Mouse (Mus musculus) CH12.LX (cell line): ENCODE data around the gene Tbc1d16.

Experiments used
- CHD1 ChIP-seq: IDR thresholded peaks from 2 replicates; pipeline ENCODE4 v1.6.1; 2012; ENCODE audit warnings: low read depth, low read length, improper control_type of control experiment, inconsistent platforms
- CTCF ChIP-seq, 2 experiments: IDR thresholded peaks in 1 of 2; conservative IDR thresholded peaks in 1 of 2; 2 replicates each; pipeline ENCODE4 v1.5.1; 2011 to 2012; ENCODE audit warnings: low read depth in 2 of 2, low read length in 2 of 2, improper control_type of control experiment in 1 of 2, inconsistent platforms in 1 of 2, mild to moderate bottlenecking in 1 of 2, moderate library complexity in 1 of 2
- E2F4 ChIP-seq: IDR thresholded peaks from 2 replicates; pipeline ENCODE4 v1.6.1; 2011; ENCODE audit warnings: low read depth, low read length, improper control_type of control experiment; ENCODE audit not compliant: insufficient replicate concordance
- EP300 ChIP-seq: IDR thresholded peaks from 2 replicates; pipeline ENCODE4 v1.6.1; 2011; ENCODE audit warnings: low read length, improper control_type of control experiment
- HCFC1 ChIP-seq: IDR thresholded peaks from 2 replicates; pipeline ENCODE4 v1.6.1; 2012; ENCODE audit warnings: low read depth, mild to moderate bottlenecking, inconsistent platforms, low read length, improper control_type of control experiment
- IRF4 ChIP-seq: IDR thresholded peaks from 2 replicates; pipeline ENCODE4 v1.6.1; 2014; ENCODE audit warnings: low read depth, mild to moderate bottlenecking, inconsistent platforms, low read length, improper control_type of control experiment
- MAZ ChIP-seq: IDR thresholded peaks from 2 replicates; pipeline ENCODE4 v1.6.1; 2012; ENCODE audit warnings: low read depth, mild to moderate bottlenecking, inconsistent platforms, low read length, improper control_type of control experiment, moderate library complexity
- POLR2A ChIP-seq: IDR thresholded peaks from 2 replicates; pipeline ENCODE4 v1.6.1; 2011; ENCODE audit warnings: low read depth, mild to moderate bottlenecking, improper control_type of control experiment, low read length
- POLR2AphosphoS2 ChIP-seq: IDR thresholded peaks from 2 replicates; pipeline ENCODE4 v1.6.1; 2011; ENCODE audit warnings: low read depth, low read length, improper control_type of control experiment
- RAD21 ChIP-seq: IDR thresholded peaks from 2 replicates; pipeline ENCODE4 v1.6.1; 2011; ENCODE audit warnings: low read depth, mild to moderate bottlenecking, low read length, improper control_type of control experiment, moderate library complexity
- RCOR1 ChIP-seq: conservative IDR thresholded peaks from 2 replicates; pipeline ENCODE4 v1.6.1; 2012; ENCODE audit warnings: low read depth, mild to moderate bottlenecking, inconsistent platforms, low read length, improper control_type of control experiment
- TCF12 ChIP-seq: IDR thresholded peaks from 2 replicates; pipeline ENCODE4 v1.6.1; 2014; ENCODE audit warnings: low read depth, mild to moderate bottlenecking, inconsistent platforms, low read length, improper control_type of control experiment
- UBTF ChIP-seq: IDR thresholded peaks from 2 replicates; pipeline ENCODE4 v1.6.1; 2012; ENCODE audit warnings: low read depth, mild to moderate bottlenecking, inconsistent platforms, low read length, improper control_type of control experiment, moderate library complexity
- USF2 ChIP-seq: conservative IDR thresholded peaks from 2 replicates; pipeline ENCODE4 v1.6.1; 2011; ENCODE audit warnings: low read depth, low read length, improper control_type of control experiment

DNA sequence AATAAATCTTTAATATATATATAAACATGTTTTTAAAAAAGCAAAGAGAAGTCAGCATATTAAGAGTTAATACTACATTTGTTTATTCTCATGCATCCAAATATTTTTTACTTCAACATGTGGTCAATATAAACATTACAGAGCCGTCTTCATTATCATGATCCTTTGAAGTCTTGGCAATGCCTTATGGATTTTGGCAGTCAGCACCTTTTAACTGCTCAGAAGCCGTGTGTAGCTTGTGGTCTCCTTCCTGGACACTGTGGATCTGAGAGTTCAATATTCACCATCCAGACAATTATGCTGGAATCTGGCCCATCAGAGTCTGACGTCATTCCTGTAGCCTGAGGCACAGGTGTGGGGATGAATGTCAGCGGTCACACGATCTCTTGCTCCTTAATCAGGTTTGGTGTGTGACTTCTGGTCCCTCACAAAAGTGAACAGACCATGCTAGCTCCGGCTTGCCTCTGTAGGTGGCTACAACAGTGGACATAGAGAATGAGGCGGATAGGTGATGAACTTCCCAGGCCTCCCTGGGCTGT, 123.2 kb downstream of the Tbc1d16 start:
- TF ChIP-seq E2F4, result no peak
- TF ChIP-seq CTCF (conservative IDR thresholded peaks at IDR 0.05 in 1 of 2, IDR thresholded peaks at IDR 0.05 in 1 of 2; ENCODE audit: low read depth in 2 of 2, low read length in 2 of 2), result no peak
- TF ChIP-seq USF2, result no peak
- TF ChIP-seq EP300, result no peak
- no peak for TF ChIP-seq POLR2A
- no peak for TF ChIP-seq TCF12
- no peak for TF ChIP-seq RAD21
- TF ChIP-seq POLR2AphosphoS2, result no peak
- no peak for TF ChIP-seq IRF4
- TF ChIP-seq UBTF, result no peak
- TF ChIP-seq MAZ, result no peak
- TF ChIP-seq CHD1, result no peak
- TF ChIP-seq RCOR1, result no peak
- TF ChIP-seq HCFC1, result no peak
